Mouse (Mus musculus) kidney, adult 2 months (tissue): ENCODE data around the gene Sphk2.

Experiments
- CTCF ChIP-seq: fragments of 200-500 bp; conservative IDR thresholded peaks from 2 replicates; pipeline ENCODE4 v1.5.1; 2011; ENCODE audit warnings: low read depth, mild to moderate bottlenecking, control low read depth, low read length, moderate library complexity, mixed read lengths; ENCODE audit not compliant: insufficient read depth, insufficient read length
- POLR2A ChIP-seq: fragments of 200-500 bp; IDR thresholded peaks from one replicate; pipeline ENCODE4 v1.6.1; 2011; ENCODE audit warnings: low read depth, low read length, control low read depth

DNA sequence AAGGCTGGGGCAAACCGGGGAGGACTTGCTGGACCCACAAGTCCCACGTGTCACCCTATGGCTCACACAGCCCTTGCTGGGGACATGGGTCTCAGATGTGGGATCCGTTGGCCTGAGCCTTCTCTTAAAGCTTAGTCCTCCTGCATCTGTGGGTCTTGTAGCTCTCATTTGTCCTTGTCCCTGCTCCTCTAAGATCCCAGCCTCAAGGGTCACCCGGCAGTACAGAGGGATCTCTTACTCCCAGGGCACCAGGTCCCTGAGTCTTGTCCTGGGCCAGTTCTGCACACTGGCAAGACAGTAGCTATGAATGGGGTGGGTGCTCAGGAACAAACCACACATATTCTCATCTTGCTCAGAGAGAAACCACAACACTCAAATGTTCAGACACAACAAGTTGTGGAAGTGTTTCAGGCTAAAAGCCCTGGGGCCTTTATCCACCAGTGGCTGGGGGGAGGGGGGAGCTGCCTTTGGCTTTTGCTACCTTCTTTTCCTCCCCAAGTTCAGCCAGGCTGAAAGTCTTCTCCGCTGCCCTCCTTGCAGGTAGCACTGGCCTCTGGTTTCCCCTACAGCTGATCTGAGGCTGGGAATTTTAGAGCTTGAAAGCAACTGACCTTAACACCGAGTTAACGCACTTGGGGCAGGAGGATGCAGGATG lies 34.3 kb downstream of the Sphk2 start, which contains the start of gene Ntn5:
- TF ChIP-seq POLR2A (no peak), CTCF (no peak)
